Mouse (Mus musculus) forebrain, embryonic 16.5 days (tissue): ENCODE results near the gene Abr. TPM values are rescaled to one million over a fixed set of nuclear protein-coding genes. Genes with fewer than 3 reads are reported as not detected.

ENCODE experiments used
- ATAC-seq: fragments of 200-750 bp; cut with Nextera tagmentation; 2 replicates; pipeline ENCODE4 v1.8.0; 2017; ENCODE audit warnings: mild to moderate bottlenecking, moderate library complexity
- H3K27ac ChIP-seq: fragments of 300-500 bp; sonication (generic); 2 replicates; pipeline ENCODE4 v1.5.1; 2014; ENCODE audit warnings: low read length, control low read depth
- H3K27me3 ChIP-seq: fragments of 300-500 bp; sonication (generic); replicated peaks from 2 replicates; pipeline ENCODE4 v1.6.1; 2014; ENCODE audit warnings: low read length; ENCODE audit not compliant: control insufficient read depth, insufficient read depth
- H3K36me3 ChIP-seq: fragments of 300-500 bp; sonication (generic); 2 replicates; pipeline ENCODE4 v1.6.1; 2014; ENCODE audit not compliant: control insufficient read depth, insufficient read depth
- H3K4me1 ChIP-seq: fragments of 300-500 bp; sonication (generic); replicated peaks from 2 replicates; pipeline ENCODE4 v1.6.1; 2014; ENCODE audit warnings: low read length; ENCODE audit not compliant: control insufficient read depth, insufficient read depth
- H3K4me2 ChIP-seq: fragments of 300-500 bp; sonication (generic); 2 replicates; pipeline ENCODE4 v1.6.1; 2014; ENCODE audit warnings: mild to moderate bottlenecking, low read length, control low read depth
- H3K4me3 ChIP-seq: fragments of 300-500 bp; sonication (generic); replicated peaks from 2 replicates; pipeline ENCODE4 v1.5.1; 2014; ENCODE audit warnings: mild to moderate bottlenecking, low read length, control low read depth
- H3K9ac ChIP-seq: fragments of 300-500 bp; sonication (generic); replicated peaks from 2 replicates; pipeline ENCODE4 v1.6.1; 2014; ENCODE audit warnings: low read depth, low read length, control low read depth
- H3K9me3 ChIP-seq: fragments of 300-500 bp; sonication (generic); 2 replicates; pipeline ENCODE4 v1.6.1; 2016; ENCODE audit warnings: low read length; ENCODE audit not compliant: control insufficient read depth
- WGBS: fragments of 180-500 bp; shearing (Covaris S2); extraction: QIAGEN DNeasy Blood & Tissue Kit; methylation state at CpG from one replicate; pipeline ENCODE4 v1.1.7; 2014; 5-methylcytosine and 5-hydroxymethylcytosine counted together
- polyA plus RNA-seq: library from polyadenylated mRNA; unstranded; fragments of >200 nt; fragmentation: Nextera tagmentation; extraction: Ambion mirVana; gene quantifications from 2 replicates; pipeline ENCODE4 v1.2.1, GENCODE M21; 2015

Gene Abr
- polyA plus RNA-seq, 1 experiment from 2014 or later = 121 TPM

DNA sequence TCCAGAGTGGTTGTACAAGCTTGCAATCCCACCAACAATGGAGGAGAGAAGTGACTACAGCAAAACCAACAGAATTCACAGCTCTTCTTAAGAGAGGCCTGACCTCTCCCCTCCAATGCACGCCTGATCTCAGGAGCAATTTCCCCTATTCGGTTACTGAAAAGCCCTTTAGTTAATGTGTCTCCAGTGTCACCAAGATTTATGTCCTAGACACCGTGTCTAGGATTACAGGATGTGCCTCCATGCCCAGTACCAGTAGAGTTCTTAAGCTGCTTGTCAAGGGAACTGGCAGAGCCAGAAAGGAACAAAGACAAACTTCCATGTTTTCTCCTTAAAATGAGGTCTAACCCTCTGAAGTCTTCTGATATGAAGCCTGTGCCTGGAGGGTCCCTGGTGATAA, 36.0 kb downstream of the Abr start:
- no peak for ATAC-seq
- no peak overlapping the region for H3K4me2 ChIP-seq
- H3K36me3 ChIP-seq = no peaks in the 10 kb centered on the region
- H3K27ac ChIP-seq = no peak overlapping the region
- H3K9me3 ChIP-seq = no peaks in the 10 kb centered on the region
- no peak overlapping the region for H3K4me3 ChIP-seq
- H3K27me3 ChIP-seq = no peaks in the 10 kb centered on the region
- no peak overlapping the region for H3K9ac ChIP-seq
- no peaks in the 10 kb centered on the region for H3K4me1 ChIP-seq
- WGBS = 88% methylated on average over 3 of the region's 3 CpGs

DNA sequence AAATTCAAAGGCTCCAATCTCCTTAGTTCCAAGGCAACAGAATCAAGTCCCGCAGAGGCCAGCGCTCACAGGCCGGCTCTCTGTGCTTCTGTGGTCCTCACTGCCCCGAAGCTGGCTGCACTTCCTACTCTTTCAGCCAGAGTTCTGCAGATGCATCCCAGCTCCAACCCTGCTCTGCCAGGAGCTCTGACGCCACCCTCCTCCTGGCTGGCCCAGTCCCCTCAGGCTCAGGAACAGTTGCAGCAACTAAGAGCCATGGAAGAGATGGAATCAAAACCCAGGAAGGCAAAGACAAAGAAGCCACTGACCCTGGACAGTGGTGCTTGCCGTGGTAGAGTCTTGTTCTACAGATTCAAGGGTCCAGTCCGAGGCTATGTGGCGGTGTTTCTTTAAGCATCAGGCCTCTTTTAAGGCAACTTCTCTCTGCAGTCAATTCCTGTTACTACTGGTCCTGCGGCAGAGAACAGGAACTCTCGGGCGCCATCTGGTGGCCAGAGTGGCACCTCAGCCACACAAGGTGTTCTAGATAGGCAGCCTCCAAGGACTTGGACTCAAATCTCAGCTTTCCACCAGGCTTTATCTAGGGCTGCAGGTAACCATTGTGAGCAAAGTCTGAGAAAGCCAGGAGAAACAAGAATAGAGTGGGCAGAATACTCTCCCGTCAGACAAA, 44.4 kb downstream of the Abr start:
- ATAC-seq = peak; percentile 58; the same call in 1 of the 2 replicates
- no peak overlapping the region for H3K4me3 ChIP-seq
- 34% methylated on average over 12 of the region's 12 CpGs for WGBS

DNA sequence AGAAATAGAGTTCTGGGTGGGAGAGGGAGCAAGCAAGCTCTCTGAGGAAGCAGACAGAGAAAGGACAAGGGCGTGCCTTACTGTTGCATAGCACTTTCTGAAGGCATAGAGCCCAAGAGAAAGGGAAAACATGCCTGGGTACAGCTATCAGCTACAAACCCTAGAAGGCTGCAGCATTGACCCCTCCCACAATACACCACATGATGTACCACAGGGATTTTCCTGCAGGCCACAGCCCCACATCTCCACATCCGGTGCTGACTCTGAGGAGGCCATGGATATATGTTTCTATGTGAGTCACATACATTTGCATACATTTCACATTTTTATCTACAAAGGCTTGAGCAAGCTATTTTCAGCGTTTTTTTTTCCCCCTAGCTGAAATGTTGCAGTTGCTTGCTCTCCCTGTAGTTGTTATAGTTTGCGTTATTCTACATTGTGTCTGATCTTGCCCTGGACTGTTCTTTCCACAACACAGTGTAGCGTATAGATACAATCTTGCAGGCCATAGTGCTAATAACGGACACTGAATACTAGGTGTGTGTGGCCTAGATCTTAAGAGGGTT, 49.2 kb downstream of the Abr start:
- 80% methylated on average over 6 of the region's 6 CpGs for WGBS
- no peak overlapping the region for H3K27ac ChIP-seq

More for the DNA sequence above, 44.4 kb downstream of the Abr start:
- Histone ChIP-seq H3K4me1 (no peaks in the 10 kb centered on the region), H3K4me2 (no peak overlapping the region), H3K9me3 (no peaks in the 10 kb centered on the region), H3K27ac (no peak overlapping the region), H3K36me3 (no peaks in the 10 kb centered on the region), H3K9ac (no peak overlapping the region), H3K27me3 (no peaks in the 10 kb centered on the region)

DNA sequence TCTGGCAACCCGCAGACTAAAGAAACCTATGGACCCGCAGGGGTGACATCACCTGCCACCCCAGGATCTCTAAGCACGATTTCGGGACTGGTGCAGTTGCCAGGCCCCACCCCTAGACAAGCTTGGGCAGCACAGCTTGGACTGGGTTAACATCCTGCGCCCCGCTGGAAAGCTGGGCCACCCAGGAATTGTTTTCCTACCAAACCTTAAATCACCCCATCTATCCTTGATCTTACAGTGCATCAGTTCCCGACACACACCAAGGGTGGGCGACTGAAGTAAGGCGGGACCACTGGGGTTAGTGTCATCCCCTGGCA, 50.5 kb downstream of the Abr start:
- peak overlapping the region; percentile 71 for H3K4me3 ChIP-seq
- H3K27me3 ChIP-seq = no peaks in the 10 kb centered on the region
- no peaks in the 10 kb centered on the region for H3K36me3 ChIP-seq
- peaks cover 16% of the 10 kb centered on the region for H3K4me1 ChIP-seq
- ATAC-seq = peak; percentile 43; the same call in 1 of the 2 replicates
- peak overlapping the region; percentile 98 for H3K4me2 ChIP-seq
- H3K9ac ChIP-seq = peak overlapping the region; percentile 81
- H3K9me3 ChIP-seq = no peaks in the 10 kb centered on the region
- 5% methylated on average over 9 of the region's 9 CpGs for WGBS
- no peak overlapping the region for H3K27ac ChIP-seq

More for the DNA sequence above, 49.2 kb downstream of the Abr start:
- Histone ChIP-seq H3K4me1 (peaks cover 16% of the 10 kb centered on the region), H3K36me3 (no peaks in the 10 kb centered on the region), H3K9ac (no peak overlapping the region), H3K27me3 (no peaks in the 10 kb centered on the region), H3K4me3 (no peak overlapping the region), H3K9me3 (no peaks in the 10 kb centered on the region), H3K4me2 (no peak overlapping the region)
- no peak for ATAC-seq

- Histone ChIP-seq H3K9ac (peak overlapping the region; percentile 81), H3K4me1 (peaks cover 16% of the 10 kb centered on the region), H3K9me3 (no peaks in the 10 kb centered on the region), H3K4me3 (peak overlapping the region; percentile 71), H3K36me3 (no peaks in the 10 kb centered on the region), H3K27me3 (no peaks in the 10 kb centered on the region), H3K27ac (no peak overlapping the region), H3K4me2 (peak overlapping the region; percentile 98)
- WGBS = under 1% methylated on average over 65 of the region's 66 CpGs
- peak; percentile 87 for ATAC-seq
These were observed 51.1 kb downstream of the Abr start for GRCm38 (mm10) chr11:76570741-76571612.

- 10% methylated on average over 10 of the region's 10 CpGs for WGBS
- H3K27ac ChIP-seq = no peak overlapping the region
- ATAC-seq = no peak
These were observed 51.8 kb downstream of the Abr start for GRCm38 (mm10) chr11:76570201-76570731.

GRCm38 (mm10) chr11:76569436-76569835, 52.7 kb downstream of the Abr start:
- H3K27ac ChIP-seq = no peak overlapping the region
- H3K27me3 ChIP-seq = no peaks in the 10 kb centered on the region
- peak overlapping the region; percentile 98 for H3K4me2 ChIP-seq
- no peak for ATAC-seq
- peak overlapping the region; percentile 71 for H3K4me3 ChIP-seq
- WGBS = 45% methylated on average over 3 of the region's 3 CpGs
- no peaks in the 10 kb centered on the region for H3K36me3 ChIP-seq
- H3K9ac ChIP-seq = peak overlapping the region; percentile 20; the same call in 1 of the 2 replicates
- peaks cover 16% of the 10 kb centered on the region for H3K4me1 ChIP-seq
- no peaks in the 10 kb centered on the region for H3K9me3 ChIP-seq

More at GRCm38 (mm10) chr11:76570201-76570731, 51.8 kb downstream of the Abr start:
- Histone ChIP-seq H3K27me3 (no peaks in the 10 kb centered on the region), H3K36me3 (no peaks in the 10 kb centered on the region), H3K9ac (peak overlapping the region; percentile 81), H3K4me3 (peak overlapping the region; percentile 71), H3K4me1 (peaks cover 16% of the 10 kb centered on the region), H3K9me3 (no peaks in the 10 kb centered on the region), H3K4me2 (peak overlapping the region; percentile 98)

DNA sequence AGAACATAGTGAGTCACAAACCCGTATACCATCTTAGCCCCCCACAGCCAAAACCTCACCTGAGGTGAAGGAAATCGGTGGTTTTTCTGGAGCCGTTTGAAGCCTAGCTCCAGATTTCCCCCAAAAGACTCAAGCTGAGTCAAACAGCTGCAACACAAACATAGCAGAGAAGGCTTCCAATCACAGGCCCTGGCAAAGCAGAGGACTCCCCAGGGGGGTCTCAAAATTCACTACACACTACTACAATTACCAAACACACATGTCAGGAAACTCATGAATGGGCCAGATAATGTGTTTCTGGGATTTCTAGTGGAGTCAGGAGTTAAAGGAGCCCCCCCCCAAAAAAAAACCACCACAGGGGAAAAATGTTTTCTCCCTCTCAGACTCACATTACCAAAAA, 56.0 kb downstream of the Abr start:
- Histone ChIP-seq H3K4me1 (peaks cover 11% of the 10 kb centered on the region), H3K4me3 (no peak overlapping the region), H3K27me3 (no peaks in the 10 kb centered on the region), H3K9me3 (no peaks in the 10 kb centered on the region), H3K4me2 (no peak overlapping the region), H3K27ac (no peak overlapping the region), H3K36me3 (no peaks in the 10 kb centered on the region), H3K9ac (no peak overlapping the region)
- no peak for ATAC-seq
- WGBS = 64% methylated on average over 3 of the region's 3 CpGs

GRCm38 (mm10) chr11:76562584-76562983, 59.5 kb downstream of the Abr start:
- Histone ChIP-seq H3K36me3 (no peaks in the 10 kb centered on the region), H3K4me2 (no peak overlapping the region), H3K9ac (no peak overlapping the region), H3K27ac (no peak overlapping the region), H3K9me3 (no peaks in the 10 kb centered on the region), H3K4me1 (no peaks in the 10 kb centered on the region), H3K4me3 (no peak overlapping the region), H3K27me3 (no peaks in the 10 kb centered on the region)
- ATAC-seq = no peak
- WGBS = 41% methylated on average over 3 of the region's 3 CpGs
